Mouse (Mus musculus) lung, postnatal 0 days (tissue): ENCODE measurements around the gene Cryzl2.

Experiments
- CTCF ChIP-seq: IDR thresholded peaks from 2 replicates; pipeline ENCODE4 v1.5.1; 2016; ENCODE audit warnings: antibody characterized with exemption, mild to moderate bottlenecking
- EP300 ChIP-seq: IDR thresholded peaks from 2 replicates; pipeline ENCODE4 v1.6.1; 2016; ENCODE audit warnings: antibody characterized with exemption, mild to moderate bottlenecking, control low read depth

GRCm38 (mm10) chr1:157426933-157427332 lies 31.4 kb upstream of the Cryzl2 start:
- TF ChIP-seq CTCF (no peak), EP300 (no peak)
